9 mouse cellular contexts compared by ENCODE assay signal in the genomic region with DNA sequence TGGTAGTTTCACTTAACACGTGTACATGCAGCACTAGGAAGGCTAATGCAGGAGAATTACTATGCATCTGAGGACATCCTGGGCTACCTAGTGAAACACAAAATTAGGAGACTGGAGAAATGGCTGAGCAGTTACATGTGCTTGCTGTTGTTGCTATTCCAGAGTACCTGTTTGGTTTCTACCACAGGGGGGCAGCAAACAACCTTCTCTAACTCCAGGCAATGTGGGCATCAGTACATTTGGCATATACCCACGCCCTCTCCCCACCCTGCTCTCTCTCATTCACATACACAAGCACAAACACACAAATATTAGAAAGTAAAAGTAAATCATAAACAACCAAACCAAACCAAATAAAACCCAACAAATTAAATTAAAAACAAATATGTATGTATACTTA. TPM values are rescaled to one million over a fixed set of nuclear protein-coding genes. Genes with fewer than 3 reads are reported as not detected.
DNase-seq lines count a peak whose midpoint lies in the region; ATAC-seq and TF ChIP-seq lines count a peak whose summit lies in the region.
"Had no signal": no experiment of that assay in that cellular context is flagged by ENCODE, and none has a peak within 500 bp of the region (broad histone marks: within the 10 kb centered on the region; RNA-seq: fewer than 3 reads in every experiment).

No protein-coding gene starts in this region.

- H3K4me1 ChIP-seq in embryonic facial prominence, embryonic 14.5 days (ENCODE audit: control insufficient read depth, insufficient read depth, low read length) = no peaks in the 10 kb centered on the region
- H3K4me1 ChIP-seq in intestine, embryonic 15.5 days (replicated peaks) = no peaks in the 10 kb centered on the region
- no peaks in the 10 kb centered on the region for H3K4me1 ChIP-seq in limb, embryonic 14.5 days (ENCODE audit: control insufficient read depth, insufficient read depth, low read length)
- H3K4me1 ChIP-seq in neural tube, embryonic 12.5 days = no peaks in the 10 kb centered on the region

- no peak overlapping the region for H3K9ac ChIP-seq in embryonic facial prominence, embryonic 14.5 days (ENCODE audit: low read depth, low read length)
- H3K9ac ChIP-seq in intestine, embryonic 15.5 days = no peak overlapping the region
- no peak overlapping the region for H3K9ac ChIP-seq in limb, embryonic 14.5 days (ENCODE audit: low read depth, low read length, severe bottlenecking)
- H3K9ac ChIP-seq in neural tube, embryonic 12.5 days = no peak overlapping the region

- H3K27me3 ChIP-seq in embryonic facial prominence, embryonic 14.5 days (replicated peaks; ENCODE audit: control insufficient read depth, insufficient read depth, low read length) = no peaks in the 10 kb centered on the region
- no peaks in the 10 kb centered on the region for H3K27me3 ChIP-seq in intestine, embryonic 15.5 days (replicated peaks)
- no peaks in the 10 kb centered on the region for H3K27me3 ChIP-seq in limb, embryonic 14.5 days (ENCODE audit: control insufficient read depth, insufficient read depth, low read length)
- no peaks in the 10 kb centered on the region for H3K27me3 ChIP-seq in neural tube, embryonic 12.5 days (replicated peaks)

- H3K9me3 ChIP-seq in embryonic facial prominence, embryonic 14.5 days (ENCODE audit: control insufficient read depth, low read length) = no peaks in the 10 kb centered on the region
- no peaks in the 10 kb centered on the region for H3K9me3 ChIP-seq in intestine, embryonic 15.5 days
- no peaks in the 10 kb centered on the region for H3K9me3 ChIP-seq in limb, embryonic 14.5 days (ENCODE audit: control insufficient read depth, low read length)
- no peaks in the 10 kb centered on the region for H3K9me3 ChIP-seq in neural tube, embryonic 12.5 days

- ATAC-seq in embryonic facial prominence, embryonic 14.5 days (ENCODE audit: low read depth) = no peak
- ATAC-seq in intestine, embryonic 15.5 days = peak; percentile 23; the same call in 1 of the 2 replicates
- no peak for ATAC-seq in limb, embryonic 14.5 days (ENCODE audit: low FRiP score, low read depth)
- ATAC-seq in neural tube, embryonic 12.5 days (ENCODE audit: low FRiP score, low read depth) = peak; percentile 58; the same call in 1 of the 2 replicates

- DNase-seq in urinary bladder, postnatal 14 days (ENCODE audit: low spot score) = peak; percentile 50
- no peak for DNase-seq in urinary bladder, adult 2 months (ENCODE audit: low spot score)
- peak; percentile 43 for DNase-seq in adrenal gland, postnatal 25 days
- DNase-seq in embryonic facial prominence, embryonic 14.5 days (ENCODE audit: low spot score) = peak; percentile 54
- peak; percentile 65 for DNase-seq in limb, embryonic 14.5 days (ENCODE audit: low spot score)
- peak; percentile 28 to 68 for DNase-seq in thymus, postnatal 10 days (ENCODE audit: low spot score in 2 of 2)

- 72% methylated on average over 2 of the region's 2 CpGs for WGBS in embryonic facial prominence, embryonic 14.5 days
- 57% methylated on average over 2 of the region's 2 CpGs for WGBS in intestine, embryonic 15.5 days
- 57% methylated on average over 2 of the region's 2 CpGs for WGBS in limb, embryonic 14.5 days
- 77% methylated on average over 2 of the region's 2 CpGs for WGBS in neural tube, embryonic 12.5 days

- peaks cover 72% of the 10 kb centered on the region for H3K36me3 ChIP-seq in embryonic facial prominence, embryonic 14.5 days (ENCODE audit: control insufficient read depth, insufficient read depth, low read length)
- peaks cover 11% of the 10 kb centered on the region; the same call in 1 of the 2 replicates for H3K36me3 ChIP-seq in intestine, embryonic 15.5 days
- H3K36me3 ChIP-seq in limb, embryonic 14.5 days (ENCODE audit: control insufficient read depth, insufficient read depth, low read length) = peaks cover 72% of the 10 kb centered on the region
- H3K36me3 ChIP-seq in neural tube, embryonic 12.5 days = peaks cover 46% of the 10 kb centered on the region

- H3K4me2 ChIP-seq in embryonic facial prominence, embryonic 14.5 days (ENCODE audit: low read depth, low read length) = no peak overlapping the region
- no peak overlapping the region for H3K4me2 ChIP-seq in intestine, embryonic 15.5 days (replicated peaks)
- no peak overlapping the region for H3K4me2 ChIP-seq in limb, embryonic 14.5 days (replicated peaks; ENCODE audit: low read depth, low read length, severe bottlenecking)
- H3K4me2 ChIP-seq in neural tube, embryonic 12.5 days (replicated peaks) = no peak overlapping the region

- no peak overlapping the region for H3K4me3 ChIP-seq in embryonic facial prominence, embryonic 14.5 days (ENCODE audit: low read depth, low read length)
- H3K4me3 ChIP-seq in intestine, embryonic 15.5 days (replicated peaks) = no peak overlapping the region
- no peak overlapping the region for H3K4me3 ChIP-seq in limb, embryonic 14.5 days (replicated peaks; ENCODE audit: low read length)
- no peak overlapping the region for H3K4me3 ChIP-seq in neural tube, embryonic 12.5 days

- no peak overlapping the region for H3K27ac ChIP-seq in embryonic facial prominence, embryonic 14.5 days (replicated peaks; ENCODE audit: low read depth, low read length)
- no peak overlapping the region for H3K27ac ChIP-seq in intestine, embryonic 15.5 days
- no peak overlapping the region for H3K27ac ChIP-seq in limb, embryonic 14.5 days (replicated peaks; ENCODE audit: low read depth, low read length)
- no peak overlapping the region for H3K27ac ChIP-seq in neural tube, embryonic 12.5 days

- TF ChIP-seq POLR2A in limb, embryonic 14.5 days (IDR thresholded peaks at IDR 0.05; ENCODE audit: borderline replicate concordance, extremely low read depth, insufficient read depth, insufficient read length) = no peak

RNA-seq across cellular contexts. Expression of a gene that starts 21.1 kb away (rescaled TPM):
- polyA plus RNA-seq in urinary bladder, adult 2 months (2012; rRNA removed) = 21.0 and 22.8 TPM in 2 replicates
- total RNA-seq in adrenal gland, postnatal 25 days (2021) = 46.3 and 47.9 TPM in 2 replicates
- 41.2 and 47.0 TPM in 2 replicates for polyA plus RNA-seq in embryonic facial prominence, embryonic 14.5 days (2014; fragmentation: Nextera tagmentation; extraction: Ambion mirVana)
- 31.8 and 36.8 TPM in 2 replicates for polyA plus RNA-seq in intestine, embryonic 15.5 days (2015; fragmentation: Nextera tagmentation; extraction: Ambion mirVana)
- polyA plus RNA-seq in limb, embryonic 14.5 days (2012; rRNA removed) = 25.1 and 26.7 TPM in 2 replicates
- 38.6 and 41.0 TPM in 2 replicates for polyA plus RNA-seq in limb, embryonic 14.5 days (2014; fragmentation: Nextera tagmentation; extraction: Ambion mirVana)
- polyA plus RNA-seq in neural tube, embryonic 12.5 days (2016; fragmentation: Nextera tagmentation; extraction: Ambion mirVana) = 76.8 and 81.0 TPM in 2 replicates

RNA-seq across cellular contexts. Expression of a gene that starts 42.5 kb away (rescaled TPM):
- polyA plus RNA-seq in urinary bladder, adult 2 months (2012; rRNA removed) = 13.1 and 15.9 TPM in 2 replicates
- total RNA-seq in adrenal gland, postnatal 25 days (2021) = 42.5 and 43.8 TPM in 2 replicates
- polyA plus RNA-seq in embryonic facial prominence, embryonic 14.5 days (2014; fragmentation: Nextera tagmentation; extraction: Ambion mirVana) = 15.2 and 15.6 TPM in 2 replicates
- 10.8 and 12.1 TPM in 2 replicates for polyA plus RNA-seq in intestine, embryonic 15.5 days (2015; fragmentation: Nextera tagmentation; extraction: Ambion mirVana)
- 15.7 and 15.9 TPM in 2 replicates for polyA plus RNA-seq in limb, embryonic 14.5 days (2012; rRNA removed)
- 17.0 and 19.7 TPM in 2 replicates for polyA plus RNA-seq in limb, embryonic 14.5 days (2014; fragmentation: Nextera tagmentation; extraction: Ambion mirVana)
- 31.5 and 31.9 TPM in 2 replicates for polyA plus RNA-seq in neural tube, embryonic 12.5 days (2016; fragmentation: Nextera tagmentation; extraction: Ambion mirVana)

RNA-seq across cellular contexts. Expression of a gene that starts 53.9 kb away (rescaled TPM):
- not detected in 2 replicates for polyA plus RNA-seq in urinary bladder, adult 2 months (2012; rRNA removed)
- total RNA-seq in adrenal gland, postnatal 25 days (2021) = not detected in 2 replicates
- 0.29 TPM in 1 of 2 replicates, not detected in the other for polyA plus RNA-seq in embryonic facial prominence, embryonic 14.5 days (2014; fragmentation: Nextera tagmentation; extraction: Ambion mirVana)
- polyA plus RNA-seq in intestine, embryonic 15.5 days (2015; fragmentation: Nextera tagmentation; extraction: Ambion mirVana) = not detected in 2 replicates
- not detected in 2 replicates for polyA plus RNA-seq in limb, embryonic 14.5 days (2012; rRNA removed)
- polyA plus RNA-seq in limb, embryonic 14.5 days (2014; fragmentation: Nextera tagmentation; extraction: Ambion mirVana) = not detected in 2 replicates
- not detected in 2 replicates for polyA plus RNA-seq in neural tube, embryonic 12.5 days (2016; fragmentation: Nextera tagmentation; extraction: Ambion mirVana)
- total RNA-seq: gastrocnemius, postnatal 4 days had no signal

Comparison
In these comparisons a context has a peak if more than half of its experiments do, and no peak if none do; other contexts are left out.
1. ATAC-seq: peak in intestine, embryonic 15.5 days (single experiment) and neural tube, embryonic 12.5 days (single experiment); none in embryonic facial prominence, embryonic 14.5 days (single experiment) and limb, embryonic 14.5 days (single experiment).